Mouse (Mus musculus) neural tube, embryonic 11.5 days (tissue): ENCODE results near the gene Gnaq. TPM values are rescaled to one million over a fixed set of nuclear protein-coding genes. Genes with fewer than 3 reads are reported as not detected.
A peak's percentile ranks its signal among the peaks of the same experiment; 100 is the strongest.
"Not testable (repeated sequence)": the region's sequence is repeated elsewhere in the genome, so short reads cannot be mapped to it uniquely, and the experiment has no call there.

Experiments
- ATAC-seq: fragments of 200-750 bp; cut with Nextera tagmentation; 2 replicates; pipeline ENCODE4 v1.8.0; 2017; ENCODE audit warnings: moderate number of reproducible peaks, mild to moderate bottlenecking, moderate TSS enrichment, moderate library complexity; ENCODE audit not compliant: insufficient read depth, low FRiP score, low TSS enrichment
- DNase-seq: peaks from one replicate; pipeline ENCODE4 v3.0.0-alpha.2; 2015; ENCODE audit warnings: low spot score
- H3K27ac ChIP-seq: fragments of 300-500 bp; sonication (generic); 2 replicates; pipeline ENCODE4 v1.5.1; 2014; ENCODE audit warnings: low read depth, mild to moderate bottlenecking, low read length
- H3K27me3 ChIP-seq: fragments of 300-500 bp; sonication (generic); 2 replicates; pipeline ENCODE4 v1.6.1; 2014; ENCODE audit warnings: mild to moderate bottlenecking, low read length, mixed read lengths; ENCODE audit not compliant: control insufficient read depth, insufficient read depth
- H3K36me3 ChIP-seq: fragments of 300-500 bp; sonication (generic); 2 replicates; pipeline ENCODE4 v1.6.1; 2014; ENCODE audit warnings: mild to moderate bottlenecking, low read length, moderate library complexity, mixed read lengths; ENCODE audit not compliant: control insufficient read depth, insufficient read depth
- H3K4me1 ChIP-seq: fragments of 300-500 bp; sonication (generic); 2 replicates; pipeline ENCODE4 v1.6.1; 2014; ENCODE audit warnings: low read length, mixed read lengths; ENCODE audit not compliant: control insufficient read depth, insufficient read depth
- H3K4me2 ChIP-seq: fragments of 300-500 bp; sonication (generic); 2 replicates; pipeline ENCODE4 v1.6.1; 2014; ENCODE audit warnings: low read depth, mild to moderate bottlenecking, moderate library complexity
- H3K4me3 ChIP-seq: fragments of 300-500 bp; sonication (generic); 2 replicates; pipeline ENCODE4 v1.5.1; 2014; ENCODE audit warnings: low read depth, low read length
- H3K9ac ChIP-seq: fragments of 300-500 bp; sonication (generic); 2 replicates; pipeline ENCODE4 v1.6.1; 2014; ENCODE audit warnings: mild to moderate bottlenecking, low read length
- H3K9me3 ChIP-seq: fragments of 300-500 bp; sonication (generic); 2 replicates; pipeline ENCODE4 v1.6.1; 2016; ENCODE audit warnings: low read length; ENCODE audit not compliant: control insufficient read depth
- WGBS: fragments of 180-500 bp; shearing (Covaris S2); extraction: QIAGEN DNeasy Blood & Tissue Kit; methylation state at CpG from one replicate; pipeline ENCODE4 v1.1.7; 2014; 5-methylcytosine and 5-hydroxymethylcytosine counted together
- polyA plus RNA-seq: library from polyadenylated mRNA; unstranded; fragments of >200 nt; fragmentation: Nextera tagmentation; extraction: Ambion mirVana; gene quantifications from 2 replicates; pipeline ENCODE4 v1.2.1, GENCODE M21; 2014

Gene Gnaq
- polyA plus RNA-seq, 1 experiment from 2014 or later = 26.5 TPM

DNA sequence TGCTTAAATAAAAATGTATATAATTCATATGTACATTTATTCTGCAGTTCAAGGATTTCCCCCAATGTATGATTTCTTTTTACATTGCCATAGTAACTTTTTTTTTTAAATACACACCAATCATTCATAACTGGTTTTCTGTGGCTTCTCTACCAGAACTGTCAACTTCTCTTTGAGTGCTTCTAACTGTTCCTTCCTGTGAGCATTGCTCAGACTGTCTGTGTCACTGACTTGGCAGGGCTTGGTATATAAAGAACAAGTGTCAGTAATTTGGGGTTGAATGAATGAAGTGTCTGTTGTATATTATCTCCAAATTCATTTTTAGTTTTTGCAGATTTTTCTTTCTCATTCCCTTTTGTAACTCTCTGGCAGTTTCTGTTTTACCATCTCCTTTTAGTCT lies 21.8 kb downstream of the Gnaq start:
- Histone ChIP-seq H3K4me3 (no peak overlapping the region), H3K9me3 (0 out of 2 replicates have a peak, but pooled peaks cover 3% of the 10 kb centered on the region), H3K9ac (no peak overlapping the region), H3K27ac (no peak overlapping the region), H3K4me1 (no peaks in the 10 kb centered on the region), H3K4me2 (no peak overlapping the region), H3K36me3 (no peaks in the 10 kb centered on the region), H3K27me3 (no peaks in the 10 kb centered on the region)
- ATAC-seq = no peak
- DNase-seq = no peak

DNA sequence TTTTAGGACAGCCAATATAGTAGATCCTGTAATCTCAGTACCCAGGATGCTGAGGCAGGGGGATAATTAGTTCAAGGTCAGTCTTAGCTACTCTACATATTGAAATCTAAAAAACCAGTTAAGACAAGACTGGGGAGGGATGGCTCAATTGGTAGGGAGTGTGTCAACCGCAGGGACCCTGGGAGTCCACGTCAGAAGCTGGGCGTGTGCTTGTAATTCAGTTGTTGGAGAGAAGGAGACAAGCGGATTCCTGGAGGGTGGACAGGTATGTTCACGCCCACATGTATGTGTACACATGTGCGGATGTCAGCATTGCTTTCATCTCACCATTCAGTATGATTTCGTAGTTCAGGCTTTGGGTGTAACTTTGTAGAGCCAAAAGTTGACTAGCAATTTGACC lies 24.5 kb downstream of the Gnaq start:
- peaks cover 6% of the 10 kb centered on the region; the same call in 1 of the 2 replicates for H3K4me1 ChIP-seq
- H3K9me3 ChIP-seq = 0 out of 2 replicates have a peak, but pooled peaks cover 3% of the 10 kb centered on the region
- H3K36me3 ChIP-seq = no peaks in the 10 kb centered on the region
- no peak overlapping the region for H3K27ac ChIP-seq
- H3K4me2 ChIP-seq = no peak overlapping the region
- H3K4me3 ChIP-seq = no peak overlapping the region
- DNase-seq (no peak), ATAC-seq (no peak)
- H3K27me3 ChIP-seq = no peaks in the 10 kb centered on the region
- WGBS = 95% methylated on average over 7 of the region's 7 CpGs
- no peak overlapping the region for H3K9ac ChIP-seq

DNA sequence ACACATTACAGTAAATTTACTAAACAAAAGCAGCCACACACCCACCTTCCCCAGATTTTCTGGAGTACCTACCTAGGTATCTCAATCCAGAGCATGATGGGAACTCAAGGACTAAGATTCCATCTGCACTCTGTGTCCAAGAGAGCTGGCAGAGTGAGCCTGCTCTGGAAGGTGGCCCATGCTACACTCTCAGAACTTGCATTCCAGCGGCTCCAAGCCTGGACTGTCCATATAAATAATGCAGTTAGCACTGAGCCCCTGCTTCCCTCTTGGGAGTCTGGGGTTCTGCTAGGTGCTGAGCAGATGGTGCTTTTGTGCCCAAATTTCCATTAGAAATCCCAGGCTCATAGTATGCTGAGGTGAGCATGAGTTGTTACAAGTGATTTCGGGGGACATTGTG lies 28.1 kb downstream of the Gnaq start:
- Histone ChIP-seq H3K9ac (no peak overlapping the region), H3K9me3 (no peaks in the 10 kb centered on the region), H3K4me1 (peaks cover 6% of the 10 kb centered on the region; the same call in 1 of the 2 replicates), H3K4me2 (no peak overlapping the region), H3K36me3 (no peaks in the 10 kb centered on the region), H3K27ac (no peak overlapping the region), H3K4me3 (no peak overlapping the region), H3K27me3 (no peaks in the 10 kb centered on the region)
- ATAC-seq (no peak), DNase-seq (no peak)
- 74% methylated on average over 2 of the region's 2 CpGs for WGBS

GRCm38 (mm10) chr19:16161222-16161621 lies 28.6 kb downstream of the Gnaq start:
- Histone ChIP-seq H3K9ac (no peak overlapping the region), H3K9me3 (no peaks in the 10 kb centered on the region), H3K27me3 (no peaks in the 10 kb centered on the region), H3K4me2 (no peak overlapping the region), H3K27ac (no peak overlapping the region), H3K36me3 (no peaks in the 10 kb centered on the region), H3K4me1 (peaks cover 6% of the 10 kb centered on the region; the same call in 1 of the 2 replicates), H3K4me3 (no peak overlapping the region)
- ATAC-seq (no peak), DNase-seq (no peak)
- 76% methylated on average over 2 of the region's 2 CpGs for WGBS

DNA sequence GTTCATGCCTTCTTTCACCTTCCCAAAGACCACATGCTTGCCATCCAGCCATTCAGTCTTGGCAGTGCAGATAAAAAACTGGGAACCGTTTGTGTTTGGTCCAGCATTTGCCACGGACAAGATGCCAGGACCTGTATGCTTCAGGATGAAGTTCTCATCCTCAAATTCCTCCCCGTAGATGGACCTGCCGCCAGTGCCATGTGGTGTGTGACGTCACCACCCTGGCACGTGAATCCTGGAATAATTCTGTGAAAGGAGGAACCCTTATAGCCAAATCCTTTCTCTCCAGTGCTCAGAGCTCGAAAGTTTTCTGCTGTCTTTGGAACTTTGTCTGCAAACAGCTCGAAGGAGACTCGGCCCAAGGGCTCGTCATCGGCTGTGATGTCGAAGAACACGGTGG lies 31.8 kb downstream of the Gnaq start:
- not testable (repeated sequence) for H3K27ac ChIP-seq, H3K4me3 ChIP-seq, H3K27me3 ChIP-seq, ATAC-seq, H3K9me3 ChIP-seq, H3K36me3 ChIP-seq, H3K4me2 ChIP-seq, DNase-seq, H3K9ac ChIP-seq
- H3K4me1 ChIP-seq = peaks cover 15% of the 10 kb centered on the region
- 96% methylated on average over 13 of the region's 13 CpGs for WGBS

DNA sequence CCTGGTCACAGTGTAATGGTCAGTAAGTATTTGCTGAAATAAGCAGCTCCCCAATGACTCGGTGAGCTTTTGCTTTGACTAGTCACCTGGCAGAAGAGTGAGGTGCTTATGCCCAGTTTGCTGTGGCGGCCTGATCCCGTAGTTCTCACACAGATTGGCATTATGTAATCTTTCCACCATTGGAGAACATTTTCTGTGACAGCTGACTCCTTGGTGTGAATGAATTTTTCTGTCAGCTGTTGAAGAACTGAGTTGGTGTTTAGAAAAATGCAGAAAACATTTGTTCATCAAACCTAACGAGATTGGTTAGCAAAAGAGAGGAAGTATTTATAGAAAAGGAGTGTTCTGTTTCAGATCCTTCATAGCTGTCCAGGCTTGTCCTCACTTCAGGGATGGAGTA lies 34.6 kb downstream of the Gnaq start:
- Histone ChIP-seq H3K4me1 (peaks cover 9% of the 10 kb centered on the region), H3K27me3 (no peaks in the 10 kb centered on the region), H3K9me3 (no peaks in the 10 kb centered on the region), H3K9ac (no peak overlapping the region), H3K4me3 (no peak overlapping the region), H3K4me2 (no peak overlapping the region), H3K36me3 (no peaks in the 10 kb centered on the region), H3K27ac (no peak overlapping the region)
- no peak for DNase-seq
- ATAC-seq = no peak
- 88% methylated on average over 4 of the region's 4 CpGs for WGBS

DNA sequence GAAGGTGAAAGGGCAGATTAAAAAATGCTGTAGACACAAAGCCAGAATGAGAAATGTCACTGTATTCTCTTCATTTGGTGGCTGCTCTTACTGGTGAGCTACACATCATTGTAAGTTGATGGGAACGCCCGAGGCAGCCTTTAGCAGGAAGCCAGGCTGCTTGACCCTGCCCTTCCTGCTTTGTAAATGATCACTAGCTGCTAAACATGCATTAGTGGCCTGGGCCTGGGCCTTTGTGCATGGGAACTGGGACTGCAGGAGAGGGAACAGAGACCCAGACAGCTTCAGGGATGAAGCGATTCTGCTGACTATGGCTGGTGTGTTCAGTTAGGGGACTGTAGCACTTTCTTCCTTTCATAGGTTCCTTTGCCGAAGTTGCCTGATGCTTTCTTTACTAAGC lies 35.6 kb downstream of the Gnaq start:
- peak; percentile 72 for ATAC-seq
- Histone ChIP-seq H3K4me3 (no peak overlapping the region), H3K9me3 (no peaks in the 10 kb centered on the region), H3K36me3 (no peaks in the 10 kb centered on the region), H3K4me2 (no peak overlapping the region), H3K9ac (no peak overlapping the region), H3K27ac (peak overlapping the region; percentile 81), H3K4me1 (peaks cover 9% of the 10 kb centered on the region), H3K27me3 (no peaks in the 10 kb centered on the region)
- WGBS = 42% methylated on average over 4 of the region's 4 CpGs
- peak; percentile 68 for DNase-seq

DNA sequence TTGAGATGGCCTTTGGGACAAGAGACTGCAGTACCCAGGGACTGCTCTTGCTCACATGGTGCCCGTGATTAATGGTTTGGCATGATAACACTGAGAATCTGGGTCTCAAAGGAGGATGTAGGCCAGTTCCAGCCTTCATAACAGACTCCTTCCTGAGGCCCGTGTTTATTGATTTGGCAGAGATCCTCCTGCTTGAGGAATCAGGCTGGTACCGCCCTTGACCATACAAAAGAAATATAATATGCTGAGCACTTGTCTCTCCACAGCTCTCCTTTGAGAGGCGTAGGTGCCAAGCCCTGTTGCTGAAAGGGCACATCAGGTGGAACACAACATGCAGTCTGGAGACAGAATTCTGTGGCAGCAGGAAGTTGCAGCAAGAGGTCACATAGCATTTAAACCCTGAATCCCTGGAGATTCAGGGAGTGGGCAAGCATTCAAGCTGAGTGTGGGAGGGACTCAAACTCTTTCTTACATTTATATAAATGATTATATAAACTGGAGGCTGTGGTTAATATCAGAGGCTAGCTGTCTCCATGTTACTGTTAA lies 36.1 kb downstream of the Gnaq start:
- Histone ChIP-seq H3K4me2 (no peak overlapping the region), H3K27me3 (no peaks in the 10 kb centered on the region), H3K4me3 (no peak overlapping the region), H3K36me3 (no peaks in the 10 kb centered on the region), H3K4me1 (peaks cover 9% of the 10 kb centered on the region), H3K27ac (peak overlapping the region; percentile 81), H3K9ac (0 out of 2 replicates have a peak overlapping the region, but pooled peaks have one; percentile 15), H3K9me3 (no peaks in the 10 kb centered on the region)
- peak; percentile 45; the same call in 1 of the 2 replicates for ATAC-seq
- no peak for DNase-seq
- WGBS = 61% methylated on average over 4 of the region's 4 CpGs

DNA sequence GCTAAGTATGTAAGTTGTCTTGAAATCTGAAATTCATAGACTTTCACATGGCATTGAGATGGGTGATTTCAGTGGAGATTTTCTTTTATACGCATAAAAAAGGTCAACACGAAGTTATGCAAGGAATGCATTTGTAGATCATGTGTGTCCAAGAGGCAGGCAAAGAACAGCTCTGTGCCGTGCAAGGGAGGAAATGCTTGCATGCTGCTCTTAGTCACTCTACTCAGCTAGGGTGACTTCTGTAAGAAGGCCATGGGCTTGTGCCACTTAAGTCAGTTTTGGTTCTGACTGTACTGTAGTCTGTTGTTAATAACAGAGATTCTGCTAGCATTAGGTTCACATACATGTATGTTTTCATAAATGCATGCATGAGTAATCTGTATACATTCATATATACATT lies 38.1 kb downstream of the Gnaq start:
- Histone ChIP-seq H3K27me3 (no peaks in the 10 kb centered on the region), H3K9ac (no peak overlapping the region), H3K9me3 (no peaks in the 10 kb centered on the region), H3K4me3 (no peak overlapping the region), H3K36me3 (no peaks in the 10 kb centered on the region), H3K4me2 (no peak overlapping the region), H3K4me1 (peaks cover 9% of the 10 kb centered on the region), H3K27ac (no peak overlapping the region)
- 81% methylated on average over 3 of the region's 3 CpGs for WGBS
- ATAC-seq = no peak
- DNase-seq = no peak
